Mouse (Mus musculus) heart, embryonic 13.5 days (tissue): ENCODE data around the gene Tex35. TPM values are rescaled to one million over a fixed set of nuclear protein-coding genes. Genes with fewer than 3 reads are reported as not detected.

Experiments used
- ATAC-seq: fragments of 200-750 bp; cut with Nextera tagmentation; 2 replicates; pipeline ENCODE4 v1.8.0; 2017; ENCODE audit warnings: moderate TSS enrichment; ENCODE audit not compliant: insufficient number of reproducible peaks, low FRiP score, low TSS enrichment; ENCODE audit errors: extremely low read depth
- H3K27ac ChIP-seq: fragments of 300-500 bp; sonication (generic); replicated peaks from 2 replicates; pipeline ENCODE4 v1.5.1; 2015; ENCODE audit warnings: moderate library complexity, mild to moderate bottlenecking, inconsistent platforms
- H3K27me3 ChIP-seq: fragments of 300-500 bp; sonication (generic); replicated peaks from 2 replicates; pipeline ENCODE4 v1.6.1; 2015; ENCODE audit warnings: mild to moderate bottlenecking, inconsistent platforms
- H3K36me3 ChIP-seq: fragments of 300-500 bp; sonication (generic); 2 replicates; pipeline ENCODE4 v1.6.1; 2015; ENCODE audit warnings: mild to moderate bottlenecking, inconsistent platforms
- H3K4me1 ChIP-seq: fragments of 300-500 bp; sonication (generic); 2 replicates; pipeline ENCODE4 v1.6.1; 2015; ENCODE audit warnings: inconsistent platforms
- H3K4me2 ChIP-seq: fragments of 300-500 bp; sonication (generic); 2 replicates; pipeline ENCODE4 v1.6.1; 2015; ENCODE audit warnings: inconsistent platforms, mild to moderate bottlenecking, moderate library complexity
- H3K4me3 ChIP-seq: fragments of 300-500 bp; sonication (generic); 2 replicates; pipeline ENCODE4 v1.5.1; 2015; ENCODE audit warnings: moderate library complexity, mild to moderate bottlenecking, inconsistent platforms
- H3K9ac ChIP-seq: fragments of 300-500 bp; sonication (generic); 2 replicates; pipeline ENCODE4 v1.6.1; 2015; ENCODE audit warnings: inconsistent platforms, mild to moderate bottlenecking, moderate library complexity
- H3K9me3 ChIP-seq: fragments of 300-500 bp; sonication (generic); 2 replicates; pipeline ENCODE4 v1.6.1; 2016; ENCODE audit warnings: inconsistent platforms
- WGBS: fragments of 180-500 bp; shearing (Covaris S2); methylation state at CpG from one replicate; pipeline ENCODE4 v1.1.7; 2015; ENCODE audit warnings: mixed read lengths; 5-methylcytosine and 5-hydroxymethylcytosine counted together
- polyA plus RNA-seq: library from polyadenylated mRNA; unstranded; fragments of >200 nt; fragmentation: Nextera tagmentation; extraction: Ambion mirVana; gene quantifications from 2 replicates; pipeline ENCODE4 v1.2.1, GENCODE M21; 2015

The Tex35 gene
- polyA plus RNA-seq, 1 experiment from 2014 or later = not detected

DNA sequence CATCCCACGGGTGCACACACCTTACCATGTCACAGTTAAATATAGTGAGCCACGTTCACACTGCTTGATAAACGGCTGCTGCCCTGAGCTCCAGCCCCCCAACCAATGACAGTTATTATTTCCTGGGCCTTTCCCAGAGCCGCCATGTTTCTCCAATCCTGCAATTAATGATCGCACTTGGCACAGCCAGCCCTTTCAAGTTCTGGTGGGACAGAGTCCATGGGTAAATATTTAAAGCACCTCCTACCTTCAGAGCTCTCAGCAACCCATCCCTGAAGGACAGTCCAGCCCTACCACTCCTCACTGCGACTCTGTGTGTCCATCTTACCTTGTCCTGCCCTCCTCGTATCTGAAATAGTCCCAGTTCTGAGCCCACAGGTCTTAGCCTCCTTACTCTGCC is 28.4 kb downstream of the Tex35 start:
- Histone ChIP-seq H3K36me3 (no peaks in the 10 kb centered on the region), H3K27me3 (no peaks in the 10 kb centered on the region), H3K4me1 (peaks cover 26% of the 10 kb centered on the region), H3K4me3 (no peak overlapping the region), H3K9ac (no peak overlapping the region), H3K9me3 (no peaks in the 10 kb centered on the region), H3K27ac (no peak overlapping the region), H3K4me2 (0 out of 2 replicates have a peak overlapping the region, but pooled peaks have one; percentile 27)
- ATAC-seq = no peak
- 61% methylated on average over 7 of the region's 7 CpGs for WGBS

DNA sequence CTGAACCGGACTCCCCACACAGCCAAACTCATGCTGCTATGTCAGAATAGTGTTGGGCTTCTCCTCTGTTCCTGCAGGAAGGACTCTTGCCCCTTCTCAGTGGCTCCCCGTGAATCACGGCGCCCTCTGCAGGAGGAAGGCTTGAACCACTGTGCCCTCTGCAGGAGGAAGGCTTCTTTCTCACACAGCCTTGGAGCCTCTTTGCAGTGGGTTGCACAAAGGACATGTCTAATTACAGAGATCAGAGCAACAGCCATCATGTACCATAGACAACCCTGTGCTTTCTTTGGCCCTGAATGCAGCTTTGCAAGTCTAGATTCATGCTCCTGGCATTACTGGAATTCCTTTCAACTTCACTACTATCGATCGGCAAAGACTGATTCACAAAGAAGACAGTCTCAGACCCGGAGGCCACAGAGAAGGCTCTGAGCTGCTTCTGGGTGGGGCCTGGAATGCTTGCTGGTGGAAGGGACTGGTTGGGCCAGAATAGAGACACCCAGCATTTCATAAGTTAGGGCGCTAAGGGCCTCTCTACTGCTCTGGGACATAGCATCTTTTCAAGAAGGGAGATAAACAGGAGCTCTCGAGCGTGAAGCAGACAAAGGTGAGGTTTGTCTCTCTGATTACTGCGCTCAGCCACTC is 29.0 kb downstream of the Tex35 start:
- no peaks in the 10 kb centered on the region for H3K27me3 ChIP-seq
- no peak overlapping the region for H3K4me3 ChIP-seq
- no peaks in the 10 kb centered on the region for H3K9me3 ChIP-seq
- peaks cover 30% of the 10 kb centered on the region for H3K4me1 ChIP-seq
- 32% methylated on average over 11 of the region's 11 CpGs for WGBS
- H3K27ac ChIP-seq = no peak overlapping the region
- H3K9ac ChIP-seq = no peak overlapping the region
- no peak for ATAC-seq
- H3K4me2 ChIP-seq = peak overlapping the region; percentile 27; the same call in 1 of the 2 replicates
- H3K36me3 ChIP-seq = no peaks in the 10 kb centered on the region

DNA sequence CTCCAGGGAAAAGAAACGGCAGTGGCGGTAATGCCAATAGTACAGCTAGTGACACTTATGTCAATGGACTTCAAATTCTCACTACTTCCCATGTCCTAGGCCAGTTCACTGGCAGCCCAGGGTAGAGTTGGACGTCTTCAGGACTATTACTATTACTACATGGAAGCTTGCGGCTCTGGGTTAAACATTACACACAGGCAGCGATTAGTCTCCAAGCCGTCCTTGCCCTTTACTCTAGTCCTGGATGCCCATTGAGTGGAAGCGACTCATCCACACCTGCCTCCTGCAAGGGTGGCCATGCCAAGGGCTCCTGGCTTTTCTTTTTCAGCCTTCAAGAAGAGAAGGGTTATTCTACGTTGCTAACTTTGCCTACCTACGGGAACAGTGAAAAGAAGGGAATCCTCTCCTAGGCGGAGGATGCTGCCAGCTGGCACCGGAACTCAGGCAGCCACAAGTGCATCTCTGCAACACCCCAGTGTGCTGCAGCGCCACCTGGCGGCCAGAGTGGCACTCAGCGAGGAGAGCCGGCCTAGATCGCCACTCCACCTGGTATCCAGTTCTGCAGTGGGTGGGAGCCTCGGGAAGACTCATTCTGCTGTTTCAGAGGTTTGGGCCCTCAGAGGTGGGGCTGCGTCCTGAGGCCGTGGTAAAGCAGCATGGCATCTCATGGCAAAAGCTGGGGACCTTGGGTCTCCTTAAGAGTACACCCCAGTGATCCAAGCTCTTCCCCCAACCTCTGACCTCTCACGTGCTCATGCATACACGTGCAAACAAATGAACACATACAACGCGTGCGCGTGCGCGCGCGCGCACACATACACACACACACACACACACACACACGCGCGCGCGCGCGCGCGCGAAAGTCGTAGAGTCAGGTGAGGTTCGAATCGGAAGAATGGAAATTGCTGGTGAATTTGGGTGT is 31.4 kb downstream of the Tex35 start:
- Histone ChIP-seq H3K4me1 (peaks cover 30% of the 10 kb centered on the region), H3K9ac (no peak overlapping the region), H3K27ac (no peak overlapping the region), H3K27me3 (no peaks in the 10 kb centered on the region), H3K9me3 (no peaks in the 10 kb centered on the region), H3K4me3 (no peak overlapping the region), H3K36me3 (no peaks in the 10 kb centered on the region), H3K4me2 (peak overlapping the region; percentile 49)
- no peak for ATAC-seq
- WGBS = 54% methylated on average over 43 of the region's 43 CpGs

DNA sequence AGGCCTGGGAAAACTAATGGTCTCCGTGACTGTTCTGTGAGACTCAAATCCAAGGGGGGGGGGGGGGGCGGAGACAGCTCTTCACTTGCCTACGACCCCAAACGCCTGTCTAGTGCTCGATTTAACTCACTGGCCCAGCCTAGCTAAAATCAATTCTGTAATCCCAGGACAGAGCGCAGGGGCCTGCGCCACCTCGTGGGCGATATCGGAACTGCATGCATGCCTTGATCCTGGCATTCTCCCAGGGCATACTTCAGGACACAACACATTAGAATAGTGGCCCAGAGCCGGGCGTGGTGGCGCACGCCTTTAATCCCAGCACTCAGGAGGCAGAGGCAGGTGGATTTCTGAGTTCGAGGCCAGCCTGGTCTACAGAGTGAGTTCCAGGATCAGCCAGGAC is 32.2 kb downstream of the Tex35 start:
- H3K4me3 ChIP-seq = no peak overlapping the region
- no peaks in the 10 kb centered on the region for H3K9me3 ChIP-seq
- peaks cover 25% of the 10 kb centered on the region for H3K4me1 ChIP-seq
- H3K9ac ChIP-seq = no peak overlapping the region
- H3K27ac ChIP-seq = no peak overlapping the region
- WGBS = 6% methylated on average over 15 of the region's 15 CpGs
- no peaks in the 10 kb centered on the region for H3K36me3 ChIP-seq
- 0 out of 2 replicates have a peak overlapping the region, but pooled peaks have one; percentile 30 for H3K4me2 ChIP-seq
- no peaks in the 10 kb centered on the region for H3K27me3 ChIP-seq
- no peak for ATAC-seq

DNA sequence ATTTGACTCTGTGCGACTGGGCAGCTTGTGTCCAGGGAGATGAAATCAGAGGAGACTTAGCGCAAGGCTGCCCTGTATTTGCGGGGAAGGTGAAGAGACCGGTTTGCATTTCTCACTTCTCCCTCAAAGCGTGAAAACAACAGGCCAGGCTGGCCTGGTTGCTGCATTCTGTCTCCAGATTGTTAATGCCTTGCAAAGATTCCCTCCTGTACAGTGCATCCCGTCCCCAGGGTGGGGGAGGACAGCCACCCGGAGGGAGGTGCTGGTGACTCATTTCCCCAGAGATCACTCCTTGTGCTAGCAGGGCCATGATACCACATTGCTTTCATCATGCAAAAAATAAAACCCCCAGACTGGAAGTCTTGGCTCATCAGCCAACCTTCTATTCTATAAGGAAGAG is 33.5 kb downstream of the Tex35 start:
- Histone ChIP-seq H3K27ac (no peak overlapping the region), H3K27me3 (no peaks in the 10 kb centered on the region), H3K4me2 (no peak overlapping the region), H3K9me3 (no peaks in the 10 kb centered on the region), H3K4me3 (no peak overlapping the region), H3K4me1 (peaks cover 23% of the 10 kb centered on the region), H3K9ac (no peak overlapping the region), H3K36me3 (no peaks in the 10 kb centered on the region)
- 43% methylated on average over 7 of the region's 7 CpGs for WGBS
- no peak for ATAC-seq

DNA sequence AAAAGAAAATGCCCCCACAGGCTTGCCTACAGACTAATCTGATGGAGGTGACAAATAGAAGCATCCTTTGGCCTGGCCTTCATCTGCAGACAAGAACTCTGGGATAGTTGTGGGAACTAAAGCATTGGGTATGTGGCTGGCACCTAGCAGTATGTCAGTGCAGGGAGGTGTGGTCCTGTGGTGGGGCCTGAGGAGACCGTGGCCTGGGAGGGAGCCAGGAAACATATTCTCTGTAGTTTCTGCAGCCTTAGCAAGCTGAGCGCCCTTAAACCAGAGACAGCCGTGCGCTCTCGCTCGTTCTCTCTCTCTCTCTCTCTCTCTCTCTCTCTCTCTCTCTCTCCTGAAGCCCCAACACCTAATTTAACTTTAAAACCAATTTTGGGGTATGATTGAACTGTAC is 34.1 kb downstream of the Tex35 start:
- H3K9ac ChIP-seq = no peak overlapping the region
- 76% methylated on average over 2 of the region's 6 CpGs for WGBS
- no peak for ATAC-seq
- no peak overlapping the region for H3K27ac ChIP-seq
- H3K36me3 ChIP-seq = no peaks in the 10 kb centered on the region
- no peaks in the 10 kb centered on the region for H3K27me3 ChIP-seq
- H3K9me3 ChIP-seq = no peaks in the 10 kb centered on the region
- H3K4me1 ChIP-seq = peaks cover 17% of the 10 kb centered on the region
- no peak overlapping the region for H3K4me3 ChIP-seq
- no peak overlapping the region for H3K4me2 ChIP-seq

DNA sequence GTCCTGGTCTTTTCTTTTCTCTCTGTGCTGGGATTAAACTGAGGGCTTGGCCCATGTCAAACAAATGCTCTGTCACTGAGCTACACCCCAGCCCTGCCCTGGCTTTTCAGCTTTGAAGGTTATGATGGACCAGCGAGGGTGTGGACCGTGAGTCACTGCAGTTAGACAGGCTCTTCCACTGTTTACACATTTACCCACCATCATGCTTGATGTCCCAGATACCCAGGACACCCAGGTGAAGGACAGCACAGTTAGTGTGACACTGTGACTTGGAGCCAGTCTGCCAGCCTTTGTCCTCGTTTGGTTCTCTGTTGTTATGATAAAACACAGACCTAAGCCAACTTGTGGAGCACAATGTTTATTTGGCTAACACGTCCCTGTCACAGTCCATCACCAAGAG is 34.9 kb downstream of the Tex35 start:
- no peak overlapping the region for H3K4me2 ChIP-seq
- WGBS = 59% methylated on average over 4 of the region's 4 CpGs
- no peaks in the 10 kb centered on the region for H3K36me3 ChIP-seq
- no peaks in the 10 kb centered on the region for H3K27me3 ChIP-seq
- H3K4me1 ChIP-seq = peaks cover 16% of the 10 kb centered on the region
- H3K9me3 ChIP-seq = no peaks in the 10 kb centered on the region
- no peak overlapping the region for H3K27ac ChIP-seq
- H3K4me3 ChIP-seq = no peak overlapping the region
- no peak for ATAC-seq
- H3K9ac ChIP-seq = no peak overlapping the region

DNA sequence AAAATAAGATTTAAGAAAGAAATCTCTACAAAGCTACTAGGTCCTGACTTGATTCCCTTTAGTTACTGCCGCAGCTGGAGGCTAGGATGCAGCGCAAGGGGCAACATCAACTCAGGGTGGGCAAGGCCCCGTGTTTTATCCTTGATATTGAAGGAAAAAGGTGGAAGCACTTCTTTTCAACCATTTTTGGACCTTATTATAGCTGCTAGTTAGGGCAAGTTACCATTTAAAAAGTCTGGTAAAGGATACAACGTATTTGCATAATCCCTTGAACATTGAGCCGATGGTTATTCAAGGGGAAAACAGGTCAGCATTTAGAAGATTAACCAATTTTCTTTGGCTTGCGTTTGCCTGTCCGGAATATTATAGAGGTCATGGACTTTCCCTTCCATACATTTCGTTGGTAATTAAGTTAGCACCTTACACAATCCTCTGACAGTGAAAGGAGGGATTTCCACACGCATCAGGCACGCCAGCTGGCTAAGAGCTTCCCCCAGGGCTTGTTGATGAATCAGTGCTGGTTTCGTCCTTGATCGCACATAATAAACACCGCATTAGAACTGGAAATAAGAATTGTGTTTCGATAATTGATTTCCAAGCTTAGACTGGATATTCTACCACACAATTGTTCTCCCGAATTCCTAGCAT is 39.2 kb downstream of the Tex35 start:
- Histone ChIP-seq H3K4me1 (peaks cover 15% of the 10 kb centered on the region), H3K36me3 (no peaks in the 10 kb centered on the region), H3K27me3 (no peaks in the 10 kb centered on the region), H3K9ac (no peak overlapping the region), H3K4me2 (no peak overlapping the region), H3K9me3 (no peaks in the 10 kb centered on the region), H3K27ac (no peak overlapping the region), H3K4me3 (no peak overlapping the region)
- no peak for ATAC-seq
- 86% methylated on average over 15 of the region's 15 CpGs for WGBS

DNA sequence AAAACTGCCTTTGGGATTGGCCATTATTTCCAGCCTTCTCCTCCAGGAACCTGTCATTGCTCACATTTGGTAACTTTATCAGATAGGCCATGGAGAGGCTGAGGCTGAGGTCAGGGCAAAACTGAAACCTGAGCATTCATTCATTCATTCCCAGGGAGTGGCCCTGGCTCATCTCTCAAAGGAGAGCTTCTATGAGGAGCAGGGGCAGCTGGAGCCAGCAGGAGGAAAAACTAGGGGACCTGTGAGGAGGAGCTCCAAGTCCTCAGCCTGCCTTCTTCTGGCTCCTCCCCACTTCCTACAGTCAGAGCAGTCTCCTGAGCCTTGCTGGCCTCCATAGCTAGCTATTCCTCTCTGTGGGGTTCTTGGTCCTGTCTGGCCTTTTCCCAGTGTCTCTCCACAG is 40.2 kb downstream of the Tex35 start:
- Histone ChIP-seq H3K4me1 (peaks cover 24% of the 10 kb centered on the region), H3K4me2 (no peak overlapping the region), H3K4me3 (no peak overlapping the region), H3K9ac (no peak overlapping the region), H3K36me3 (no peaks in the 10 kb centered on the region), H3K9me3 (no peaks in the 10 kb centered on the region), H3K27ac (no peak overlapping the region), H3K27me3 (no peaks in the 10 kb centered on the region)
- no peak for ATAC-seq

DNA sequence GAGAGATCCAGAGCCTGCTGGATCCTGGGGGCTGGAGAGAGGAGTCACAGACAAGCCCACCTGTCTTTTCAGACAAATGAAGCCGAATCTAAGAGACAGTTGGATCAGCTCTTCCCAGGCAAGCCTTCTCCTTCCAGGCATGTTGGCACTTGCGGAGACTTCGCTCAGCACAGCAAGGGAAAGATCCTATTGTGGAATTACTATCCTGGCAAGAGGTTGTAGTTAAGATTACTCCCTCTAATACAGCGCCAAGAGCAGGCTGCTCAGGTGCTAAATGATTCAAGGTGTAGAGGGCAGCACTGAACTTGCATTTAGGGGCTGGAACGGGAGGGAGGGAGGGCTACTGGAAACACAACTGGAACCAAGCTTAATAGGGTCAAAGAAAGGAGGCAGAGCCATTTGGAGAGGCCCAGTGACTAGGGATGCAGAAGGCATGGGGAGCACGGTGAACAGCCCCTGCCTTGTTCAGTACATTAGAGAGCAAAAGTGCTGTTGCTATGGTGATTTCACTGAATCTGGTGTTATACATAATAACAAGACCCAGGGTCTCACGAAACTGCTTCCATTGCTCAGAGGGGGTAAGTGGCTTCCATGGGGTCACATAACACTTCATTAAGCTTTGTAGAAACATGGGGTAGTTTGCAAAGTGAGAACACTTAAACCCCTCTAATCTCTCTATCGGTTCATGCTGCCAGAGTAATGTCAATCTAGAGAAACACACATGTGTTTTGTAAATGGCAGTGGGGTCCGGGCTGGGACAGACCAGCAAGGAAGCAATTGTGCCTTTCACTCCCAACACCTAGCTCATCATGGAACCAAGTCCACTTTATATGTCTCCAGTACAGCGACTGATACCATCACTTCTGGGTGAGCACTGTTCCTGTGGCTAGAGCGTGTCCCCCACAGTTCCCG is 42.4 kb downstream of the Tex35 start:
- Histone ChIP-seq H3K4me1 (peaks cover 43% of the 10 kb centered on the region), H3K4me3 (no peak overlapping the region), H3K4me2 (no peak overlapping the region), H3K27me3 (no peaks in the 10 kb centered on the region), H3K27ac (peak overlapping the region; percentile 40; the same call in 1 of the 2 replicates), H3K9me3 (no peaks in the 10 kb centered on the region), H3K36me3 (no peaks in the 10 kb centered on the region), H3K9ac (peak overlapping the region; percentile 19; the same call in 1 of the 2 replicates)
- no peak for ATAC-seq
- 83% methylated on average over 12 of the region's 12 CpGs for WGBS
